Mouse (Mus musculus) liver, postnatal 0 days (tissue): ENCODE results near the gene Zfp568.

ENCODE experiments used
- CTCF ChIP-seq: sonication (generic); IDR thresholded peaks from 2 replicates; pipeline ENCODE4 v1.5.1; 2016; ENCODE audit warnings: antibody characterized with exemption, low read depth
- EP300 ChIP-seq: IDR thresholded peaks from 2 replicates; pipeline ENCODE4 v1.6.1; 2016; ENCODE audit warnings: antibody characterized with exemption, low read depth, mild to moderate bottlenecking

DNA sequence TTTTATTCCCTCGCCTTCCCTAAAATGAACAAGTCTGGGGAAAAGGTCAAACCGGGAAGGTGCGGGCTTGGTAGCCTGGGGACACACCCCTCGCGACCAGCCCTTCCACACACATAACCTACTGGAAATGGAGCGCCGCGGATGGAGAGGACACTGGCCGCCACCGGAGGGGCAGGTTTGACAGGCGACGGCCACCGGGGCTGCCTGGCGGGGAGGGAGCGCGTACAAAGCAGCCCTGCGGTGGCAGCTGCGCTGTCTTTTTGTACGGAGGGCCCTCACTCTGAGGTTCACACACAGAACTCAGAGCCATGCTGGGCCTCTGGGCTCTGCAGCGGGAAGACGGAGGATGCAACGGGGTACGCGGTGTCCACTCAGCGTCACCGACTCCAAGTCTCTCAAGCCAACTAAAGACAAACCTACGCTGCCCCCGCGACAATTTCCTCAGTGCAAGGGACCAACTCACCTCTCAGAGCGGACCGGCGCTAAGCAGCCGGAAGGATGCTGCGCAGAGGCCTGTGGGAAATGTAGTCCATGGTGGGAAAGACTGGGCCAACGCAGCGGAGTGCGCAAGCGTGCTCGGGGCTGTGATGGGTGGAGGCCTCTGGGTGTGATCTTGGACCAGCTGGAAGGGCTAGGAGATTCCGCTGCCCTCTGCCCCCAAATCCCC is 67.3 kb downstream of the Zfp568 start, which contains the start of gene Zfp14:
- TF ChIP-seq EP300 (no peak), CTCF (no peak)
